8 mouse cellular contexts compared by ENCODE assay signal in the genomic region with DNA sequence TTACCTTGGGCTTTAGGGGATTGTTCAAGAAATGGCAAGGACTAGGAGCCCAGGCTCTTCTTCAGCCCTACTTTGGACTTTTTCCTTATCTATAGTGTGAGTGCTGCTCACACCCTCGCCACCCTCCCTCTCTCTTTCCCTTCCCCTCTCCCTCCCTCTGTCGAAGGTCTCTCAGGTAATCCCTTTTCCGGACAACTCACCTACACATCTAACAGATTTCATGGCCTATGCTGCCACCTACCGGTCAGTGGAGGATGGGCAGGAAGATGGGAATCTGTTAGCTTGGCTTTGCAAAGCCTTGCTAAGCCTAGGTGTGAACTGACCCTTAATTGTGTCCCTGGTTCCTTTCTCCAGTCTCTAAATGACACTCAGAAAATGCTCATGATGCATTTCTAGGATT. TPM values are rescaled to one million over a fixed set of nuclear protein-coding genes. Genes with fewer than 3 reads are reported as not detected.
DNase-seq lines count a peak whose midpoint lies in the region; ATAC-seq lines count a peak whose summit lies in the region.
"Had no signal": no experiment of that assay in that cellular context is flagged by ENCODE, and none has a peak within 500 bp of the region (broad histone marks: within the 10 kb centered on the region; RNA-seq: fewer than 3 reads in every experiment).

No protein-coding gene starts in this region.

- peak; percentile 70 for ATAC-seq in megakaryocyte, adult 5-6 weeks (ENCODE audit: poor library complexity, severe bottlenecking)

- DNase-seq in CD4-positive, CD25-positive, alpha-beta regulatory T cell, adult 2 months (ENCODE audit: low read depth, low spot score), result peak; percentile 91
- DNase-seq in R1 (ENCODE audit: low read depth, low spot score), result peak; percentile 84
- peak; percentile 93 for DNase-seq in embryo, embryonic 10 days (ENCODE audit: low spot score)
- peak; percentile 69 to 78 for DNase-seq in gastrocnemius, postnatal 36 days
- DNase-seq in kidney, postnatal 14 days, result peak; percentile 90
- DNase-seq in right cerebral cortex, postnatal 25 days, result peak; percentile 72

- intact Hi-C loops in gastrocnemius, postnatal 36 days (cut with DNase I), result loop anchor here (1.0 kb wide), 1 partner anchor 48 kb away; a partner anchor contains a TSS

RNA-seq across cellular contexts. Expression of a gene that starts 19.4 kb away (rescaled TPM):
- total RNA-seq in gastrocnemius, postnatal 36 days (2021), result 10 to 100 TPM; 25.7 to 42.5 TPM
- total RNA-seq in megakaryocyte, adult 5-6 weeks (2015), result 6.0 TPM in 2 replicates
- 2.6 and 3.0 TPM in 2 replicates for total RNA-seq in megakaryocyte, adult 5-6 weeks (2017)

RNA-seq across cellular contexts. Expression of a gene that starts 47.2 kb away (rescaled TPM):
- total RNA-seq in gastrocnemius, postnatal 36 days (2021), result not detected
- total RNA-seq in megakaryocyte, adult 5-6 weeks (2015), result not detected in 2 replicates
- total RNA-seq in megakaryocyte, adult 5-6 weeks (2017), result not detected in 2 replicates
- total RNA-seq: layer of hippocampus, postnatal 25 days had no signal

RNA-seq across cellular contexts. Expression of a gene that starts 59.7 kb away (rescaled TPM):
- not detected for total RNA-seq in gastrocnemius, postnatal 36 days (2021)
- not detected in 2 replicates for total RNA-seq in megakaryocyte, adult 5-6 weeks (2015)
- not detected in 2 replicates for total RNA-seq in megakaryocyte, adult 5-6 weeks (2017)
- total RNA-seq: layer of hippocampus, postnatal 25 days had no signal

Comparison
In these comparisons a context has a peak if more than half of its experiments do, and no peak if none do; other contexts are left out.
1. Peak in every context shown above with its lines: DNase-seq and ATAC-seq.